Mouse (Mus musculus) forebrain, embryonic 11.5 days (tissue): ENCODE results near the gene Kbtbd6. TPM values are rescaled to one million over a fixed set of nuclear protein-coding genes. Genes with fewer than 3 reads are reported as not detected.

Experiments used
- ATAC-seq: fragments of 200-750 bp; cut with Nextera tagmentation; replicated peaks from 2 replicates; pipeline ENCODE4 v1.8.0; 2017; ENCODE audit warnings: moderate TSS enrichment; ENCODE audit not compliant: low FRiP score
- DNase-seq: peaks from one replicate; pipeline ENCODE4 v3.0.0-alpha.2; 2017; ENCODE audit warnings: low spot score
- H3K27ac ChIP-seq: fragments of 300-500 bp; sonication (generic); 2 replicates; pipeline ENCODE4 v1.5.1; 2014; ENCODE audit warnings: low read depth, low read length
- H3K27me3 ChIP-seq: fragments of 300-500 bp; sonication (generic); 2 replicates; pipeline ENCODE4 v1.6.1; 2014; ENCODE audit warnings: mild to moderate bottlenecking, low read length, mixed read lengths; ENCODE audit not compliant: control insufficient read depth, insufficient read depth
- H3K36me3 ChIP-seq: fragments of 300-500 bp; sonication (generic); 2 replicates; pipeline ENCODE4 v1.6.1; 2014; ENCODE audit warnings: mild to moderate bottlenecking, low read length, moderate library complexity, mixed read lengths; ENCODE audit not compliant: control insufficient read depth, insufficient read depth
- H3K4me1 ChIP-seq: fragments of 300-500 bp; sonication (generic); replicated peaks from 2 replicates; pipeline ENCODE4 v1.6.1; 2014; ENCODE audit warnings: low read length, mixed read lengths; ENCODE audit not compliant: control insufficient read depth, insufficient read depth
- H3K4me2 ChIP-seq: fragments of 300-500 bp; sonication (generic); 2 replicates; pipeline ENCODE4 v1.6.1; 2014; ENCODE audit warnings: low read depth, mild to moderate bottlenecking, low read length, moderate library complexity, mixed read lengths; ENCODE audit not compliant: severe bottlenecking
- H3K4me3 ChIP-seq: fragments of 300-500 bp; sonication (generic); 2 replicates; pipeline ENCODE4 v1.5.1; 2014; ENCODE audit warnings: low read depth, low read length
- H3K9ac ChIP-seq: fragments of 300-500 bp; sonication (generic); 2 replicates; pipeline ENCODE4 v1.6.1; 2014; ENCODE audit warnings: low read length
- H3K9me3 ChIP-seq: fragments of 300-500 bp; sonication (generic); 2 replicates; pipeline ENCODE4 v1.6.1; 2016; ENCODE audit warnings: low read length, mixed read lengths; ENCODE audit not compliant: control insufficient read depth
- WGBS: fragments of 180-500 bp; shearing (Covaris S2); extraction: QIAGEN DNeasy Blood & Tissue Kit; methylation state at CpG from one replicate; pipeline ENCODE4 v1.1.7; 2014; 5-methylcytosine and 5-hydroxymethylcytosine counted together
- polyA plus RNA-seq: library from polyadenylated mRNA; unstranded; fragments of >200 nt; fragmentation: Nextera tagmentation; extraction: Ambion mirVana; gene quantifications from 2 replicates; pipeline ENCODE4 v1.2.1, GENCODE M21; 2014

The Kbtbd6 gene
- polyA plus RNA-seq, 1 experiment from 2014 or later, result 7.9 TPM

DNA sequence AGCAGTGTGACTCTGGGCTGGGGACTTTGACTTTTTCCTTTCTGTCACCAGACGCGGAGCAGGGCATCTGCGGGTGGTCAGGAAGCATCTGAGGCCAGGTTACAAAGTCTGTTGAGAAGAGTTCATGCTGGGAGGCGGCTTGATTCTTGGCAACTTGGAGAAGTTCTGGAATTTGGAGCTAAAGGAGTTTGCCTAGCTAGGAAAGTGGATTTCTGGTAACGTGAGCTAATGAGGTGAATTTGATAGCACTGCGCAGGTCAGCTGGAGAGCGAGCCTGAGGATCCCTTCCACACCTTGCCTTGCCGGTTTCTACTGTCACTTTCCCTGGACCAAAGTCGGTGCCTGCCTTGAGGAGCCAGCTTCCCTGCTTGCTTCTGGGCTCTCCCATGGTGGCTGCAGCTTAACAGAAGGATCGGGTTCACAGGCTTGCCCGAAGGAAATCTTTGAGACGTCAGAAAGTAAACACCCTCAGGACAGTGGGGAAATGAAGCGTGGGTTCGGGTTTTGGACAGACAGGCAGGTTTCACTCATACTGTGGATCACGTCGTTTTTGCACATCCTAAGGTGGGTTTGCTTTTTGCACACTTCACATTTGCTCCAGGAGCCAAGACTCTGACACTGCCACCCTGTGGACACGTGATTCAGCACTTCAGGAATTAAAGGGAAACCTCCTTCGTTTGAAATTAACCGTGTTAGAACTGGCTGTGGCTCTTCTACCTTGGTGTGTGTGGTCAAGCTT, 35.5 kb downstream of the Kbtbd6 start:
- 3% methylated on average over 19 of the region's 19 CpGs for WGBS
- peak overlapping the region; percentile 24 for H3K4me3 ChIP-seq
- no peaks in the 10 kb centered on the region for H3K36me3 ChIP-seq
- no peaks in the 10 kb centered on the region for H3K9me3 ChIP-seq
- no peak overlapping the region for H3K27ac ChIP-seq
- 0 out of 2 replicates have a peak overlapping the region, but pooled peaks have one; percentile 2 for H3K9ac ChIP-seq
- no peak for DNase-seq
- H3K4me1 ChIP-seq, result peaks cover 7% of the 10 kb centered on the region
- no peaks in the 10 kb centered on the region; the same call in 1 of the 2 replicates for H3K27me3 ChIP-seq
- ATAC-seq, result 0 out of 2 replicates have a peak, but pooled peaks have one; percentile 28
- peak overlapping the region; percentile 52 for H3K4me2 ChIP-seq

- Histone ChIP-seq H3K4me3 (no peak overlapping the region), H3K27ac (no peak overlapping the region), H3K27me3 (no peaks in the 10 kb centered on the region; the same call in 1 of the 2 replicates), H3K36me3 (no peaks in the 10 kb centered on the region), H3K4me2 (no peak overlapping the region), H3K9ac (no peak overlapping the region), H3K9me3 (no peaks in the 10 kb centered on the region), H3K4me1 (peaks cover 7% of the 10 kb centered on the region)
- WGBS, result 91% methylated on average over 9 of the region's 9 CpGs
- DNase-seq, result no peak
- ATAC-seq, result no peak
Measured at GRCm38 (mm10) chr14:79488531-79488930, 36.9 kb downstream of the Kbtbd6 start.

DNA sequence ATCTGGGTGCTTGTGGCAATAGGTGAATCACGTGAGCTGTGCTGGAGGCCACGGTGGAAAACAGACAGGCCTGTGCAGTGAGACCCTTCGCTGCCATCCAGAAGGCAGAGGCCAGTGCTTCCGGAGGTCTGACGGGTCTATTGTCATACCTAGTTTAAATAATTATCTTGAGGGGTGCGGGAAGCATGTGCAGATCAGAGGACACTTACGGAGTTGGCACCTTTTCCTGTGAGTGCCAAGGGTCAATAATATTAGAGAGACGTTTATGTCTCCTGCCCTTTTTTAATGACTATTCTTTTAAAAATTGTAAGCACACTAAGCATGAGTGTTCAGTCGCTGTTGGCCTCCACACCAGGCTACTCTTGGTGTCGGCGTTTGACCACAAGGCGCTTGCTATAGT, 37.5 kb downstream of the Kbtbd6 start:
- H3K9me3 ChIP-seq, result no peaks in the 10 kb centered on the region
- ATAC-seq, result no peak
- no peak overlapping the region for H3K4me2 ChIP-seq
- H3K4me3 ChIP-seq, result no peak overlapping the region
- no peaks in the 10 kb centered on the region for H3K36me3 ChIP-seq
- no peak overlapping the region for H3K9ac ChIP-seq
- peaks cover 7% of the 10 kb centered on the region; the same call in 1 of the 2 replicates for H3K4me1 ChIP-seq
- DNase-seq, result no peak
- no peaks in the 10 kb centered on the region; the same call in 1 of the 2 replicates for H3K27me3 ChIP-seq
- WGBS, result 91% methylated on average over 12 of the region's 12 CpGs
- H3K27ac ChIP-seq, result no peak overlapping the region

DNA sequence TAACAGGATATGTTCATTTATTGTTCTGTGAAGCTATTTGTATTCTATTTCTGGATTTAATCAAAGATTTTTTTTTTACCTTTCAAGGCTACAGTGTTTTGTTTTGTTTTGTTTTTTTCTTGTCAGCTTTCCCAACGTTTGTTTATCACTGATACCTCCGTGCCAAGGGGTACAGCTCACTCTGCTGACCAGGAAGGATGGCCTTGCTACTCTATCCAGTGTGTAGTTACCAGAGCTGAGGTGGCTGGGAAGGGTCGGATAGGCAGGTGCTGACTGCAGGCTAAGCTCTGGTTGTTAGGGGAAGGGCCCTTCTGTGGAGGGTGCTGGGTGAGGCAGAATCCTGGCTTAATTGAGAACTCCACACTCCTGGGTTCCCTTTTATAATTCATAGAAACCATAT, 38.6 kb downstream of the Kbtbd6 start:
- H3K27me3 ChIP-seq, result no peaks in the 10 kb centered on the region; the same call in 1 of the 2 replicates
- H3K4me1 ChIP-seq, result peaks cover 7% of the 10 kb centered on the region; the same call in 1 of the 2 replicates
- H3K36me3 ChIP-seq, result no peaks in the 10 kb centered on the region
- H3K4me3 ChIP-seq, result no peak overlapping the region
- H3K9ac ChIP-seq, result no peak overlapping the region
- no peak overlapping the region for H3K27ac ChIP-seq
- 83% methylated on average over 3 of the region's 3 CpGs for WGBS
- DNase-seq (no peak), ATAC-seq (no peak)
- H3K4me2 ChIP-seq, result no peak overlapping the region
- H3K9me3 ChIP-seq, result no peaks in the 10 kb centered on the region

DNA sequence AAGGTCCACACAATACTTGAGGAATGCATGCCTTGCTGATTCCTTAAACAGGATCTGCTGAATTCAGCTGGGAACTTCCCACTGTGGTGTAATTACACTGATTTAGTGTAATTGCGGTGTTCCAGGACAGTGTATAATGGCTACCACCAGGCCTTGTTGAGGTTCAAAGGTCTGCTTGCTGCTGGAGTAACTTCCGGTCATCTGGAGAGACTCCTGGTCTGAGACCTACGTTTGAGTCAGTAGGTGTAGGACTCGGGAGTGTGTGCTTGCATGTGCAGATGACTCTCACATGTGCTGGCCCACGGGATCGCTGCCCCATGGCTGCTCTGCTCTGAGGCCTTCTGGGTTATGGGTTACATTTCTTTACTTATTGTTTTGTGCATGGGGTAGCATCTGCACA, 42.7 kb downstream of the Kbtbd6 start:
- H3K4me2 ChIP-seq, result no peak overlapping the region
- H3K36me3 ChIP-seq, result no peaks in the 10 kb centered on the region
- H3K27me3 ChIP-seq, result no peaks in the 10 kb centered on the region
- H3K9me3 ChIP-seq, result no peaks in the 10 kb centered on the region
- 89% methylated on average over 6 of the region's 6 CpGs for WGBS
- no peak overlapping the region for H3K27ac ChIP-seq
- no peak overlapping the region for H3K4me3 ChIP-seq
- no peak for DNase-seq
- H3K4me1 ChIP-seq, result no peaks in the 10 kb centered on the region
- H3K9ac ChIP-seq, result no peak overlapping the region
- no peak for ATAC-seq

DNA sequence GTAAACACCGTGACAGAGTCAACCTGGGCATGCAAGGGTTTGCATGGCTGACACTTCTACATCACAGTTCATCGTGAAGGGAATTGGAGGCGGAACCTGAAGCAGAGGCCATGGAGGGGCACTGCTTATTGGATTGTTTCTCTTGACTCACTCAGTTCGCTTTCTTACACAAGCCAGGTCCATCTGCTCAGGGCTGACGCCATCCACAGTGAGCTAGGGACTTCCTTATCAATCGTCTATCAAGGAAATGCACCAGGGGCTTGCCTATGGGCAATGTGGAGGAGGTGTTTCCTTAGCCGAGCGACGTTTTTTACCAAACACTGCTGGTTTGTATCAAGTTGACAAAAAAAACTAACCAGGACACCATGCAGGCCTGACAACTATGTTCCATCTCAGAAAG, 47.7 kb downstream of the Kbtbd6 start:
- WGBS, result 89% methylated on average over 9 of the region's 9 CpGs
- Histone ChIP-seq H3K4me2 (no peak overlapping the region), H3K4me3 (no peak overlapping the region), H3K4me1 (no peaks in the 10 kb centered on the region), H3K9me3 (no peaks in the 10 kb centered on the region), H3K9ac (no peak overlapping the region), H3K36me3 (no peaks in the 10 kb centered on the region), H3K27me3 (no peaks in the 10 kb centered on the region), H3K27ac (no peak overlapping the region)
- ATAC-seq, result no peak
- no peak for DNase-seq

- Histone ChIP-seq H3K27ac (no peak overlapping the region), H3K4me3 (no peak overlapping the region), H3K27me3 (no peaks in the 10 kb centered on the region), H3K9ac (no peak overlapping the region), H3K9me3 (no peaks in the 10 kb centered on the region), H3K36me3 (no peaks in the 10 kb centered on the region), H3K4me2 (no peak overlapping the region), H3K4me1 (no peaks in the 10 kb centered on the region)
- DNase-seq, result no peak
- ATAC-seq, result no peak
- 88% methylated on average over 4 of the region's 4 CpGs for WGBS
Measured at GRCm38 (mm10) chr14:79500756-79501155, 49.1 kb downstream of the Kbtbd6 start.

- DNase-seq, result no peak
Measured at GRCm38 (mm10) chr14:79503371-79504075, 51.9 kb downstream of the Kbtbd6 start.

More at GRCm38 (mm10) chr14:79503371-79504075, 51.9 kb downstream of the Kbtbd6 start:
- Histone ChIP-seq H3K4me3 (no peak overlapping the region), H3K27ac (no peak overlapping the region), H3K36me3 (no peaks in the 10 kb centered on the region), H3K4me1 (no peaks in the 10 kb centered on the region), H3K27me3 (no peaks in the 10 kb centered on the region), H3K9me3 (no peaks in the 10 kb centered on the region), H3K4me2 (no peak overlapping the region), H3K9ac (no peak overlapping the region)
- no peak for ATAC-seq
- 89% methylated on average over 5 of the region's 5 CpGs for WGBS
